Mouse (Mus musculus) heart, adult 2 months (tissue): ENCODE results near the gene Plpp7.
A peak's percentile ranks its signal among the peaks of the same experiment; 100 is the strongest.

Source experiments
- CTCF ChIP-seq: fragments of 200-600 bp; IDR thresholded peaks from 2 replicates; pipeline ENCODE4 v1.8.1; 2022; ENCODE audit warnings: antibody characterized with exemption, mild to moderate bottlenecking, moderate library complexity
- EP300 ChIP-seq: fragments of 200-500 bp; IDR thresholded peaks from 2 replicates; pipeline ENCODE4 v1.6.1; 2011; ENCODE audit warnings: low read depth, low read length, control low read depth; ENCODE audit not compliant: insufficient read depth
- POLR2A ChIP-seq: fragments of 200-500 bp; IDR thresholded peaks from 2 replicates; pipeline ENCODE4 v1.6.1; 2011; ENCODE audit warnings: mild to moderate bottlenecking, low read depth, low read length, control low read depth; ENCODE audit not compliant: insufficient read depth

DNA sequence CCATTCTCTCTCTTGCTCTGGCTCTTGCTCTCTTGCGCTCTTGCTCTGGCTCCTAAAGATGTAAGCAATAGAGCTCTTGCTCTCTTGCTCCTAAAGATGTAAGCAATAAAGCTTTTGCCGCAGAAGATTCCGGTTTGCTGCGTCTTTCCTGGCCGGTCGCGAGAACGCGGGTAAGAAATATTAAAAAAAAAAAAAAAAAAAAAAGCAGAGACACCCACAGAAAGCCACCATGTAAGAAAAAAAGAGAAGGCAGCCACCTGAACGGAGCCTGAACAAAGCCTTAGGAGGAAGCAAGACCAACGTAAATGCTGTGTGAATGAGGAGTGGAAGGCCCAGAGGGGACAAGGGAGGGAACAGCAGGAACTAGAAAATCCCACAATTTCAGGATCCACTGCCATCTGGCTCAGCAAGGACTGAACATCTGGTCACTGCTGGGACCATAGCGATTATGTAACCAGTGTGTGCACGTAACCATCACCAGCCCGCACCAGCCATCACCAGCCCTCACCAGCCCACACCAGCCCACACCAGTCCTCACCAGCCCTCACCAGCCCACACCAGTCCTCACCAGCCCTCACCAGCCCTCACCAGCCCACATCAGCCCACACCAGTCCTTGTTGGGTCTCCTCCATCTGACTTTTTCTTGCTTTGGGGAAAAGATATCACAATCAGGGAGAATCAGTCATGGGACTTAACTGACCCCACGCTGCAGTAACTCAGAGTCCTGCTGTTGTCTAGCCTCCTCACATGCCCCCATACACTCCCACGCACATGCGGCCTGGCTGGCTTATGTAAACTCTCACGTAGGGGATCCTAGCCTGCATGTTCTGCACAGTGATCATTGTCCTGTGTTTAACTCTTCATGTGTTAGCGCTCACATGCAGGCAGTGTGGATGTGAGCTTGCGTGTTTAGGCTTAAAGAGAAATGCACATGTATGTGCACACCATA, 24.7 kb downstream of the Plpp7 start:
- TF ChIP-seq CTCF (no peak), POLR2A (no peak), EP300 (peak; percentile 55; the same call in 1 of the 2 replicates)
